16 mouse cellular contexts compared by ENCODE assay signal in the genomic region with DNA sequence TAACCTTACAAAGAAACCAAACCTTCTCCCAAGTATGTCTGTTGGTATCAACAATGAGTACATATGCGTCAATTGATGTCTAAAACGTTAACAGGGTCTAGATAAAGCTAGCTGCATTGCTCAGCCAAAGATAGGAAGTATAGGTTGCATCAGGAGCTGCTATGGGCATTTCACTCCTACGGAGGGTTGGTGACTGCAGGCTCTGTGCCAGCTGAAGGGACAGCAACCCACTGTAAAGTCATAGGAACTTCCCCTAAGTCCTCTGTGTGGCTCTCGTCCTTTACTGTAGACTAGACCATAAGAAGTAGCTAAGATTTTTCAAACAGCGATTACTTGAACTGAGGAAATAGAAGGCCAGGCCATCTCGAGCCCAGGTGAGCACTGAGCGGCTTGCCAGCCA.
DNase-seq lines count a peak whose midpoint lies in the region; ATAC-seq and TF ChIP-seq lines count a peak whose summit lies in the region.
"Had no signal": no experiment of that assay in that cellular context is flagged by ENCODE, and none has a peak within 500 bp of the region (broad histone marks: within the 10 kb centered on the region; RNA-seq: fewer than 3 reads in every experiment).

No protein-coding gene starts in this region.

- H3K4me3 ChIP-seq in left cerebral cortex, adult 2 months, result no peak overlapping the region
- H3K4me3 ChIP-seq in bone marrow macrophage, adult 2 months (ENCODE audit: insufficient read depth, low read length), result no peak overlapping the region
- no peak overlapping the region for H3K4me3 ChIP-seq in embryonic facial prominence, embryonic 13.5 days

- H3K27me3 ChIP-seq in embryonic facial prominence, embryonic 13.5 days, result no peaks in the 10 kb centered on the region

- intact Hi-C loops in left cerebral cortex, adult 2 months (cut with DNase I), result no loop called here
- intact Hi-C loops in left cerebral cortex, postnatal 14 days (cut with DNase I), result no loop called here

- peaks cover 45% of the 10 kb centered on the region for H3K36me3 ChIP-seq in embryonic facial prominence, embryonic 13.5 days

- no peak for TF ChIP-seq POLR2A in bone marrow macrophage, adult 2 months (IDR thresholded peaks at IDR 0.05; ENCODE audit: borderline replicate concordance, low read depth, low read length)

- H3K9ac ChIP-seq in embryonic facial prominence, embryonic 13.5 days, result no peak overlapping the region

- no peaks in the 10 kb centered on the region for H3K9me3 ChIP-seq in embryonic facial prominence, embryonic 13.5 days

- ATAC-seq in embryonic facial prominence, embryonic 13.5 days (ENCODE audit: insufficient number of reproducible peaks, insufficient read depth, low FRiP score, low TSS enrichment, low read depth), result no peak
- ATAC-seq in megakaryocyte progenitor cell, adult 5-6 weeks (replicated peaks; ENCODE audit: poor library complexity), result peak; percentile 79
- ATAC-seq: inflammation-experienced regulatory T-cells, adult 6 months had no signal

- H3K4me1 ChIP-seq in bone marrow macrophage, adult 2 months (ENCODE audit: control insufficient read depth, insufficient read depth, low read length), result peaks cover 34% of the 10 kb centered on the region
- H3K4me1 ChIP-seq in embryonic facial prominence, embryonic 13.5 days, result peaks cover 32% of the 10 kb centered on the region

- H3K4me2 ChIP-seq in embryonic facial prominence, embryonic 13.5 days, result no peak overlapping the region
- H3K4me2 ChIP-seq: heart, embryonic 11.5 days had no signal

- WGBS in embryonic facial prominence, embryonic 13.5 days, result 87% methylated on average over 7 of the region's 7 CpGs

- TF ChIP-seq CTCF in left cerebral cortex, adult 2 months (IDR thresholded peaks at IDR 0.05), result no peak
- TF ChIP-seq CTCF in bone marrow macrophage, adult 2 months (IDR thresholded peaks at IDR 0.05; ENCODE audit: low read depth, low read length), result no peak

- peak overlapping the region; percentile 54 for H3K27ac ChIP-seq in left cerebral cortex, adult 2 months
- peak overlapping the region; percentile 93 for H3K27ac ChIP-seq in bone marrow macrophage, adult 2 months (ENCODE audit: insufficient read depth, low read depth, low read length)
- 0 out of 2 replicates have a peak overlapping the region, but pooled peaks have one; percentile 62 for H3K27ac ChIP-seq in embryonic facial prominence, embryonic 13.5 days

- no peak for DNase-seq in left cerebral cortex, adult 2 months (ENCODE audit: extremely low spot score in 1 of 2, low spot score in 2 of 2)
- no peak for DNase-seq in left cerebral cortex, postnatal 14 days (ENCODE audit: low spot score in 2 of 2)
- no peak for DNase-seq in adrenal gland, adult 8-10 months
- no peak for DNase-seq in testis, postnatal 10 days (ENCODE audit: low spot score)
- DNase-seq: adrenal gland, postnatal 25 days; cerebellum, postnatal 25 days; heart, postnatal 4 days; kidney, postnatal 14 days; liver; right cerebral cortex, postnatal 14 days; thymus, postnatal 14 days had no signal
